Mouse (Mus musculus) cortical plate, adult 2 months (tissue): Measurements from ENCODE around the gene Sept4.

Experiments
- CTCF ChIP-seq: fragments of 200-500 bp; IDR thresholded peaks from 2 replicates; pipeline ENCODE4 v1.5.1; 2011; ENCODE audit warnings: mild to moderate bottlenecking, control low read depth, low read length; ENCODE audit not compliant: insufficient read depth; ENCODE audit errors: extremely low read depth
- POLR2A ChIP-seq: fragments of 200-500 bp; IDR thresholded peaks from 2 replicates; pipeline ENCODE4 v1.6.1; 2011; ENCODE audit warnings: mild to moderate bottlenecking, low read length, control low read depth; ENCODE audit not compliant: insufficient read depth; ENCODE audit errors: extremely low read depth

- TF ChIP-seq POLR2A (no peak), CTCF (no peak)
Measured at GRCm38 (mm10) chr11:87554386-87554785, 14.3 kb upstream of the Sept4 start.
